Mouse (Mus musculus) heart, postnatal 0 days (tissue): Measurements from ENCODE around the gene Foxa1.

Experiments used
- CTCF ChIP-seq: IDR thresholded peaks from 2 replicates; pipeline ENCODE4 v1.5.1; 2016; ENCODE audit warnings: antibody characterized with exemption, control low read depth, low read depth
- EP300 ChIP-seq: IDR thresholded peaks from 2 replicates; pipeline ENCODE4 v1.6.1; 2016; ENCODE audit warnings: antibody characterized with exemption, low read depth

GRCm38 (mm10) chr12:57563909-57564308 is 17.2 kb upstream of the Foxa1 start, which contains the start of gene Ttc6:
- no peak for TF ChIP-seq CTCF
- TF ChIP-seq EP300 = no peak
